Mouse (Mus musculus): Measurements from ENCODE around the gene Gabre. TPM values are rescaled to one million over a fixed set of nuclear protein-coding genes. Genes with fewer than 3 reads are reported as not detected.
A peak's percentile ranks its signal among the peaks of the same experiment; 100 is the strongest.

The Gabre gene
- polyA plus RNA-seq (2014; fragmentation: Nextera tagmentation; extraction: Ambion mirVana) = 1.5 TPM in 2 replicates

DNA sequence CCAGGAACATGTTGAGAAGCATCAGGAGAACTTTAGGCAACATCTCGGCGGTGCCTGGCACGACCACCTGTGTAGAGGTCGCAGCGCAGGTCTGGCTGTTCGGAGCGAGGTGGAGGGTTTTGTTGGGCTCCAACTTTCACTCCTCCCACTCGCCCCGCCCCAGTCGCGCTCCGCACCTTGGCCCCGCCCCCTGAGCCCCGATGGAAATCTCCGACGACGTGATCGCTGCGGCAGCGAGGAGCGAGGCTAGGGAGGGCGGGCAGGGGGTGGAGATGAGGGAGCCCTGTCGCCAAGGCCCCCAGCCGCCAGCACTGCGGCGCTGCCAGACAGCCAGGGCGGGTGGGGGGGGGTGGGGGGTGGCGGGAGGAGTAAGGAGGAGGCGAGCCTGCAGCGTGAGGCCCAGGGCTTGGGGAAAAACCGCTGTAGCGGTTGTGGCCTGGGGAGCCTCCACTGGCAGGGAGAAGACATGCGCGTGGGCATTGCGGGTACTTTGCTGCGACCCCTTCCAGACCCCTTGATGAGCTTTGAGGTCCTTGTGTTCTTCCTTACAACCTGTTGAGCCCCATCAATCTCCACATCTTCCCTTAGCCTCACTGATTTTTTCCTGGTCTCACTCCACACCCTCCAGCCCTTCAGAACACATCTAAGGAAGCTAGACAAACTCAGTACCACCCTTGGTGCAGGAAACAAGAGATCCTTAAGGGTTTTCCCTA, at the start of gene Gabre:
Gabre (minus strand) TSS at position 145 of the 713 bp plus-strand sequence.
- DNase-seq (ENCODE audit: low spot score) = peak; percentile 84
- Histone ChIP-seq H3K4me3 (ENCODE audit: low read depth, low read length) (peak within 1 kb of the TSS; percentile 35), H3K27me3 (ENCODE audit: control insufficient read depth, insufficient read depth, low read length) (no peaks in the 10 kb centered on the region), H3K9ac (ENCODE audit: low read length) (peak within 1 kb of the TSS; percentile 29), H3K4me2 (ENCODE audit: low read depth, low read length, severe bottlenecking) (peak within 1 kb of the TSS; percentile 57), H3K4me1 (replicated peaks; ENCODE audit: control insufficient read depth, insufficient read depth, low read length) (no peaks in the 10 kb centered on the region), H3K27ac (ENCODE audit: low read depth, low read length) (no peak within 1 kb of the TSS), H3K9me3 (ENCODE audit: control insufficient read depth, low read length) (no peaks in the 10 kb centered on the region), H3K36me3 (ENCODE audit: control insufficient read depth, insufficient read depth, low read length) (no peaks in the 10 kb centered on the region)
- 19% methylated on average over 20 of the region's 36 CpGs for WGBS
- peak; percentile 84 for ATAC-seq (replicated peaks; ENCODE audit: low FRiP score)

DNA sequence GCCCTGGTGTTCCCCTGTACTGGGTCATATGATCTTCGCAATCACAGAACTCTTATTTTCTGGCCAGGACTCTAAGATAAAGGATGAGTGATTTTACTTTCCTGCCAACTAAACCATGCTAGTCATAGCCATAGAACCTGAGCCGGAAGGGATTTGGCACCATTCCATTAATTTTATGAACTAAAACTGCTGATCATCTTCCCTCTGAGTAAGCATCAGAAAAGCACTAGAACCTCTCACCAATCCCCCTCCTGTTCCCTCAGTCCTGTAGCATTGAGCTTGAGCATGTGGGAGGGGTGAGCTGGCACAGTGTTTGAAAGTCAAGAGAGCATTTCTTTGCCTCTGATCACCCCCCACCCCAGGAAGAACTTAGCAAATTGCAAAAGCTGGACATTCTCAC, 23.2 kb upstream of the Gabre start:
- ATAC-seq (replicated peaks; ENCODE audit: low FRiP score) = no peak
- H3K9me3 ChIP-seq (ENCODE audit: control insufficient read depth, low read length) = no peaks in the 10 kb centered on the region
- WGBS = 94% methylated on average over 2 of the region's 2 CpGs

DNA sequence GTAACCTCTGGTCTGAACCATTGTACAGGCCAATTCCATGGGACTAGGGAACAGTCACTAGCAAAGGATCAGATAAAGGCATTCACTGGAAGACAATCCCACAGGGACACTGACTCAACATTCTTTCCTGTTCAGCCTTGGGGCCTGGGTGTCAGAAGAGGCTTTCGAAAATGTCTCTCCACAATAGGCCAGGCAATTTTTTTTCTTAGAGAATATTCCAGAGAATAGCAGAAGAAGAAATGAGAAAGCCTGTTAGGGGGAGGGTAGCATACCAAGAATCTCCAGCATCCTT, 715 bp upstream of the Gabre start:
- peak overlapping the region; percentile 57; the same call in 1 of the 2 replicates for H3K4me2 ChIP-seq (ENCODE audit: low read depth, low read length, severe bottlenecking)
- no peak overlapping the region for H3K9ac ChIP-seq (ENCODE audit: low read length)
- no peak overlapping the region for H3K4me3 ChIP-seq (ENCODE audit: low read depth, low read length)
- no peaks in the 10 kb centered on the region for H3K4me1 ChIP-seq (replicated peaks; ENCODE audit: control insufficient read depth, insufficient read depth, low read length)
- no peaks in the 10 kb centered on the region for H3K27me3 ChIP-seq (ENCODE audit: control insufficient read depth, insufficient read depth, low read length)
- no peak overlapping the region for H3K27ac ChIP-seq (ENCODE audit: low read depth, low read length)
- no peaks in the 10 kb centered on the region for H3K36me3 ChIP-seq (ENCODE audit: control insufficient read depth, insufficient read depth, low read length)
- DNase-seq (ENCODE audit: low spot score) (no peak), ATAC-seq (replicated peaks; ENCODE audit: low FRiP score) (peak; percentile 24; the same call in 1 of the 2 replicates)
- no peaks in the 10 kb centered on the region for H3K9me3 ChIP-seq (ENCODE audit: control insufficient read depth, low read length)
- 75% methylated on average over 1 of the region's 1 CpGs for WGBS

More for the DNA sequence above, 23.2 kb upstream of the Gabre start:
- Histone ChIP-seq H3K9ac (ENCODE audit: low read length) (no peak overlapping the region), H3K27me3 (ENCODE audit: control insufficient read depth, insufficient read depth, low read length) (no peaks in the 10 kb centered on the region), H3K4me1 (replicated peaks; ENCODE audit: control insufficient read depth, insufficient read depth, low read length) (no peaks in the 10 kb centered on the region), H3K36me3 (ENCODE audit: control insufficient read depth, insufficient read depth, low read length) (no peaks in the 10 kb centered on the region), H3K4me3 (ENCODE audit: low read depth, low read length) (no peak overlapping the region), H3K27ac (ENCODE audit: low read depth, low read length) (no peak overlapping the region), H3K4me2 (ENCODE audit: low read depth, low read length, severe bottlenecking) (no peak overlapping the region)
- no peak for DNase-seq (ENCODE audit: low spot score)

DNA sequence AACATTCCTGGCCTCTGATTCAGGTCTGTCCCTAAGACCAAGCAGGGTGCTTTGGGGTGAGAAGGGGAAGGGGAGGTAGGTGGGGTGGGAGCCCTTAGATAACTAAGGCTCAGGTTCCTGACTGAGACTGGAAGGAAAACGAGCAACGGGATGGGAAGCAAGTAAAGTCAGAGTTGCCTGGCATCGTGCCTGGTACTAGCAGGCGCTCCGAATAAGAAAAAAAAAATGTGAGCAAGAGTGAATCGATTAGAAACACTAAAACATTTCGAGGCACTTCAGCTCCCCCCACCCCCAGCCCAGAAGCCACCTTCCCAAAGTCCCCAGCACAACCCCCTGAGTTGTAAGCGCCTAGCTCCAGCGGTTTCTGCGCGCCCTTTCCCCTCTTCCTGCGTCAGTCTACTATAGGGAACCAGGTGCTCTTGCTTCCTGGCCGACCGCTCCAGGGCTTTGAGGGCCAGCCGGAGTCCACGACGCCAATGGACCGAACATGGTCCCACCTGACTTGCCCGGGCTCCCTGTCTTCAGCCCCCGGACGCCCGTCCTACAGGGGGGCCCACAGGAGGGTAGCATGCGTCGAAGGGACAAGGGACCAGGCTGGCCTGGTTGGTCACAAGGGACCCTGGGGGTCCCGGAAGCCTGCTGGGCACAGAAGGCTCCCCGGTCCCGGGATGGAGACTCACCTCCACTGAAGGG, 491 bp downstream of the Gabre start:
- Histone ChIP-seq H3K4me2 (ENCODE audit: low read depth, low read length, severe bottlenecking) (peak overlapping the region; percentile 57), H3K27ac (ENCODE audit: low read depth, low read length) (no peak overlapping the region), H3K9me3 (ENCODE audit: control insufficient read depth, low read length) (no peaks in the 10 kb centered on the region), H3K36me3 (ENCODE audit: control insufficient read depth, insufficient read depth, low read length) (no peaks in the 10 kb centered on the region), H3K9ac (ENCODE audit: low read length) (peak overlapping the region; percentile 29), H3K27me3 (ENCODE audit: control insufficient read depth, insufficient read depth, low read length) (no peaks in the 10 kb centered on the region), H3K4me3 (ENCODE audit: low read depth, low read length) (peak overlapping the region; percentile 35), H3K4me1 (replicated peaks; ENCODE audit: control insufficient read depth, insufficient read depth, low read length) (no peaks in the 10 kb centered on the region)
- DNase-seq (ENCODE audit: low spot score) (no peak), ATAC-seq (replicated peaks; ENCODE audit: low FRiP score) (peak; percentile 70)
- 22% methylated on average over 27 of the region's 27 CpGs for WGBS

DNA sequence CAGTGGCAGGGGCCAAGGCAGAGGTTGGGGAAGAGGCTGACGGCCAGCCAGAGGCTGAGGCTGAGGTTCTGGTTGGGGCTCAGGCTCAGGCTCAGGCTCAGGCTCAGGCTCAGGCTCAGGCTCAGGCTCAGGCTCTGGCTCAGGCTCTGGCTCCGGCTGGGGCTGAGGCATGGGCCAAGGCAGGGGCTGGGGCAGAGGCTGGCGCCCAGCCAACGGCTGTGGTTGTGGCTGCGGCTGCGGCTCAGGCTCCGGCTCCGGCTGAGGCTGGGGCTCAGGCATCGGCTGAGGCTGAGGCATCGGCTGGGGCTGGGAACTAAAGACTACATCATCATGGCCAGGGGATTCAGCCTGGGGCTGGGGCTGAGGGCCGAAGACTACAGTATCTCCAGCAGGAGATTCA, 4.0 kb downstream of the Gabre start:
- ATAC-seq (replicated peaks; ENCODE audit: low FRiP score) (no peak), DNase-seq (ENCODE audit: low spot score) (no peak)
- Histone ChIP-seq H3K4me2 (ENCODE audit: low read depth, low read length, severe bottlenecking) (no peak overlapping the region), H3K27me3 (ENCODE audit: control insufficient read depth, insufficient read depth, low read length) (no peaks in the 10 kb centered on the region), H3K9ac (ENCODE audit: low read length) (no peak overlapping the region), H3K4me3 (ENCODE audit: low read depth, low read length) (no peak overlapping the region), H3K9me3 (ENCODE audit: control insufficient read depth, low read length) (no peaks in the 10 kb centered on the region), H3K27ac (ENCODE audit: low read depth, low read length) (no peak overlapping the region), H3K36me3 (ENCODE audit: control insufficient read depth, insufficient read depth, low read length) (no peaks in the 10 kb centered on the region), H3K4me1 (replicated peaks; ENCODE audit: control insufficient read depth, insufficient read depth, low read length) (no peaks in the 10 kb centered on the region)
- WGBS = 95% methylated on average over 11 of the region's 11 CpGs

DNA sequence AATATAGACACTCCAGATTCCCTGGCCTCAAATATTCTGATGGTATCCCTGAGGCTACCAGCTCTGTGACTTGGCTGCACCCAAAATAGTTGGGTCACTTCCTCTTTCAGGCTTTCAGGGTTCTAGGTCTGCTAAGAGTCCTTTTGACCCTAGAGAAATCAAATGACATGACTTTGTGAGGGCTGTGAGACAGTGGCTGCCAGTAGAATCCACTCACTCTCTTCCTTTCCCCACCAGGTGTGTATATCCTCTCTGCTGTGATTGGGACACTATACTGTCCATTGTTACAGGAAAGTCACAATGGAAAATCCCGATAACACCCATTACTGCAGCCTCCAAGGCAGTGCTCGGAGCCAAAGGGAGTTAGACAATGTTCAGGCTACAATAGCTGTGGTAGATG, 52.9 kb downstream of the Gabre start, which contains the start of gene Magea4:
Magea4 (plus strand) TSS at position 301 of the 400 bp plus-strand sequence.
- Histone ChIP-seq H3K9ac (ENCODE audit: low read length) (no peak within 1 kb of the TSS), H3K27ac (ENCODE audit: low read depth, low read length) (no peak within 1 kb of the TSS), H3K4me3 (ENCODE audit: low read depth, low read length) (no peak within 1 kb of the TSS), H3K27me3 (ENCODE audit: control insufficient read depth, insufficient read depth, low read length) (no peaks in the 10 kb centered on the region), H3K4me2 (ENCODE audit: low read depth, low read length, severe bottlenecking) (no peak within 1 kb of the TSS), H3K4me1 (replicated peaks; ENCODE audit: control insufficient read depth, insufficient read depth, low read length) (no peaks in the 10 kb centered on the region), H3K9me3 (ENCODE audit: control insufficient read depth, low read length) (no peaks in the 10 kb centered on the region), H3K36me3 (ENCODE audit: control insufficient read depth, insufficient read depth, low read length) (no peaks in the 10 kb centered on the region)
- ATAC-seq (replicated peaks; ENCODE audit: low FRiP score) (no peak), DNase-seq (ENCODE audit: low spot score) (no peak)
- 81% methylated on average over 2 of the region's 2 CpGs for WGBS

MicroRNA genes within 50 kb of the gene (microRNA counts, 519-probe panel; counts per million panel counts)
- microRNA mmu-miR-224 (31.2 counts per million), microRNA mmu-miR-452 (31.2 counts per million)

Small RNA genes lying within 50 kb of the gene (microRNA-seq; reads per million reads assigned to microRNA genes)
- gene Mir224 (ENCODE audit: insufficient number of aligned reads) = 290 reads per million, percentile 50 among the genes with 10 or more reads in this experiment
- gene Mir452 (ENCODE audit: insufficient number of aligned reads) = 82.5 reads per million, percentile 32 among the genes with 10 or more reads in this experiment

Other genes starting within 250 kb of the Gabre start
- gene Magea4, start 52.8 kb downstream of the Gabre start, polyA plus RNA-seq (2014; fragmentation: Nextera tagmentation; extraction: Ambion mirVana) = not detected in 2 replicates
- not detected in 2 replicates for gene Magea10, start 112.1 kb upstream of the Gabre start, polyA plus RNA-seq (2014; fragmentation: Nextera tagmentation; extraction: Ambion mirVana)

Data from forebrain, embryonic 11.5 days (tissue).